Mouse (Mus musculus): ENCODE data around the gene Mrpl33.

DNA sequence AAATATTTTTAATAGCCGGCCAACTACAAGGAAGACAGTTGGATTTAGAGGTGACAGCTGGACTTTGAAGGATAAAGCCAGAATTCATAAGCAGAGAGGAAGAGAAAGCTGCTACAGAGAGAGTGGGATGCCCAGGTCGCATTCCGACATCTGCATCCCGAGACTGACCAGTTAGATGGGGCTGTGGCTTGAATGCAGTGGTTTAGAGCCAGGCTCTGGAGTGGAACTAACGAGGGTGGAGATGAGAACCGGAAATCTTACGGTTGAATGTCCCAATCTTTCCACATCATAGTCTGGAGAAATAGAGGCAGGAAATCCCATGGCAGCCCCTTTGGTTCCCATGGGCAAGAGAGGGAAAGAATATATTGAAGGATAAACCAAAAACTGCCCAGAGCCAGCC lies 30.7 kb upstream of the Mrpl33 start:
- no peak for TF ChIP-seq CTCF (IDR thresholded peaks at IDR 0.05; ENCODE audit: low read depth, low read length)
- no peak for TF ChIP-seq POLR2A (IDR thresholded peaks at IDR 0.05; ENCODE audit: extremely low read depth, insufficient read depth, low read length)

All from liver, adult 2 months (tissue).